Mouse (Mus musculus) stomach, postnatal 0 days (tissue): ENCODE data around the gene Spink4.

Source experiments
- CTCF ChIP-seq: IDR thresholded peaks from 2 replicates; pipeline ENCODE4 v1.5.1; 2016; ENCODE audit warnings: antibody characterized with exemption, low read depth, mild to moderate bottlenecking, moderate library complexity
- EP300 ChIP-seq: optimal IDR thresholded peaks from 2 replicates; pipeline ENCODE3; 2016; ENCODE audit warnings: antibody characterized with exemption

DNA sequence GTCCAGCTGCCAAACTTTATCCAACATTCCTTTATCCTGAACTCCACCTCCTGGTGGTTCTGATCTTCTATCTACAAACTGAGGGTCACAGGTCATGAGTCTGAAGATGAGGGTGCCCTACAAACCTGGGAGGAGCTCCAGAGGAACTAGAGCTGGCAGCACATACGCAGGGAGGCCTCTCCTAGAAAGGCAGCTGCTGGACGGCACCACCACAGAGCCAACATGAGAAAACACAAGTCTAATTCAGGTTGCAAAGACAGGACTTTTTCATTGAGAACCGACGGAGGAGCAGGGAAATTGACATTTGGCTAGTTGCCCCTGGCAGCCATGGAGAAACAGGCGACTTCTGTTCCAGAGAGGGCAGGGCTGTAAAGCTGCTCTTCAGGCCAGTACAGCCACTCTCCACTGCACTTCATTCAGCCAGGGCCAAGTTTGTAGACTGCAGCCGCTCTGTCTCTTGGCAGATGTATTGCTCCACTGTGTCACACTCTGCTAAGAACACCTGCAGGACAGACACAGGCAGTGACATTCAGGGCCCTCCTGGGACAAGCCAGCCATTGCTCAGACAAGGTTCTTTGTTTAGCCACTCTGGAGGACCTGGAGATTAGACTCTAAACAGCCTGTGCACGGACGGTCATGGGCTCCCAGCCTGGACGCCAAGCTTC lies 16.5 kb downstream of the Spink4 start:
- TF ChIP-seq CTCF (no peak), EP300 (no peak)
